Mouse (Mus musculus): ENCODE results near the gene Dpp9. TPM values are rescaled to one million over a fixed set of nuclear protein-coding genes. Genes with fewer than 3 reads are reported as not detected.

The Dpp9 gene
- polyA plus RNA-seq (2012; rRNA removed) (14.4 and 16.5 TPM in 2 replicates), polyA plus RNA-seq (2014; fragmentation: Nextera tagmentation; extraction: Ambion mirVana) (11.7 and 16.6 TPM in 2 replicates)

DNA sequence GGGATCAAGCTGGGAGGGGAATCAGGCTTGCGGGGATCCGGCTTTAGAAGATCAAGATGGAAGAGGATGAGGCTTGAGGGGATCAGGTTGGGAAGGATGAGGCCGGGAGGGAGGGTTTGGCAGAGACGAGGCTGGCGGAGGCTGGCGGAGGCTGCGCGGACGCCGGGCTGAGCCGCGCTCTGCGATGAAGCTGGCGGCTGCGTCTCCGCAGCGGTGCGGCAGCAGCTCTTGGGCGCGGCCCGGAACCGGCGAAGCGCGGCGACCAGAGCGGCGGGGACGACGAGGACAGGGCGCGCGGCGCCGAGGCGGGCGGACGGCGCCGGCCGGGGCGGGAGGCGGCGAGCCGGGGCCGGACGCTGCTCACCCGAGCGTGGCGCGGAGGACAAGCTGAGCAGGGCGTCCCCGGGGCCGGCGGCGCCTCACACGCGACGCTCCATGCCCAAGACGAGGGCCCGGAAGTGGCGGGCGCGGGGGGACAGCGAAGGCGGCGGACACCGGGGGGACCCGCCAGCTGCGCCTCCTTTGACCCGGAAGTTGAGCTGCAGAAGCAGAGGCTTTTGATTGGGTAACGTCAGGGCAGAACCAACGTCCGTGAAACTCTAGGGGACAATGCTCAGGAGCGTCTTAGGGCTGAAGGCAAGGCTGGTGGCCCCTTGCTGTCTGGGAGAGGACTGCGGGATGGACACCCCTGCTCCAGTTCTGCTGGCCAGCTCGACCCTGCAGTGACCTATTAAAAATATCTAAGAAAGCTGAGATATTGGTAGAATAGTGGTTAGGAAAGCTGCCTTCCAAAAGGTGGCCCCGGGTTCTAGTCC lies at the start of gene Dpp9:
TSS of gene Dpp9 (minus strand) at position 529 of the 815 bp plus-strand sequence.
- peaks cover 8 to 11% of the 10 kb centered on the region in 2 experiments for H3K4me1 ChIP-seq (replicated peaks; ENCODE audit: control insufficient read depth in 2 of 2, insufficient read depth in 2 of 2, low read length in 1 of 2)
- no peak for TF ChIP-seq EP300 (IDR thresholded peaks at IDR 0.05; ENCODE audit: low read depth)
- peak; percentile 46 for TF ChIP-seq CTCF (IDR thresholded peaks at IDR 0.05; ENCODE audit: low read depth)
- WGBS (ENCODE audit: insufficient replicate concordance): under 1% methylated on average over 72 of the region's 78 CpGs
- ATAC-seq (ENCODE audit: insufficient read depth) (peak; percentile 98), DNase-seq (ENCODE audit: low read depth in 3 of 3, low spot score in 3 of 3) (peak; percentile 86 to 91 (median 89))
- H3K4me2 ChIP-seq (ENCODE audit: low read depth): peak within 1 kb of the TSS; percentile 78
- no peaks in the 10 kb centered on the region for H3K36me3 ChIP-seq (replicated peaks; ENCODE audit: control insufficient read depth, insufficient read depth, low read depth)
- H3K27me3 ChIP-seq (ENCODE audit: control insufficient read depth, insufficient read depth, low read length): no peaks in the 10 kb centered on the region
- H3K9me3 ChIP-seq (ENCODE audit: control insufficient read depth, low read length): no peaks in the 10 kb centered on the region
- H3K4me3 ChIP-seq (ENCODE audit: insufficient read depth in 1 of 2, low read depth in 2 of 2, low read length in 2 of 2): peak within 1 kb of the TSS; percentile 82 to 91
- H3K27ac ChIP-seq: peak within 1 kb of the TSS; percentile 21
- H3K9ac ChIP-seq (replicated peaks): peak within 1 kb of the TSS; percentile 73

DNA sequence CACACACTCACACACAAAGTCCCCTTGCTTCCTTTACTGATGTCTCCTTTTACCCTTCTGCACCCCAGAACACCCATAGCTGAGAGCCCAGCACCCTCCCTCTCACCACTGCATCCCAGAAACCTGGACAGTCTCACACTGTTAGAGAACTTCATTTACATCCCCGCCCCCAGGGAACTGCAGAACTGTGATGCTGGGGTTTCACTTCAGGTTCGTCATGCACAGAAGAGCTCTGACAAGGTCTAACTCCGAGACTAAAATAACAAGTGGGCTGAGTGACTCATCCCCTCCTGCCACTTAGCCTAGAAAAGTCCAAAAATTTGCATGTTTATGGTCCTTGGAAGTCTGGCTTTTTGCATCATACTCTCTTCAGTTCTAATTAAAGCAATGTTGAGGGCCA lies 47.6 kb upstream of the Dpp9 start:
- no peak overlapping the region for H3K4me3 ChIP-seq (ENCODE audit: insufficient read depth in 1 of 2, low read depth in 2 of 2, low read length in 2 of 2)
- WGBS (ENCODE audit: insufficient replicate concordance): 59% methylated on average over 3 of the region's 3 CpGs
- no peak overlapping the region for H3K4me2 ChIP-seq (ENCODE audit: low read depth)
- ATAC-seq (ENCODE audit: insufficient read depth) (no peak), DNase-seq (ENCODE audit: low read depth in 3 of 3, low spot score in 3 of 3) (no peak)
- peaks cover 7% of the 10 kb centered on the region for H3K36me3 ChIP-seq (replicated peaks; ENCODE audit: control insufficient read depth, insufficient read depth, low read depth)
- peaks cover 3 to 12% of the 10 kb centered on the region in 2 experiments; a peak in 2 of 4 replicates for H3K4me1 ChIP-seq (replicated peaks; ENCODE audit: control insufficient read depth in 2 of 2, insufficient read depth in 2 of 2, low read length in 1 of 2)
- no peak overlapping the region for H3K27ac ChIP-seq
- H3K27me3 ChIP-seq (ENCODE audit: control insufficient read depth, insufficient read depth, low read length): no peaks in the 10 kb centered on the region
- no peak overlapping the region for H3K9ac ChIP-seq (replicated peaks)
- TF ChIP-seq EP300 (IDR thresholded peaks at IDR 0.05; ENCODE audit: low read depth) (no peak), CTCF (IDR thresholded peaks at IDR 0.05; ENCODE audit: low read depth) (no peak)
- no peaks in the 10 kb centered on the region for H3K9me3 ChIP-seq (ENCODE audit: control insufficient read depth, low read length)

DNA sequence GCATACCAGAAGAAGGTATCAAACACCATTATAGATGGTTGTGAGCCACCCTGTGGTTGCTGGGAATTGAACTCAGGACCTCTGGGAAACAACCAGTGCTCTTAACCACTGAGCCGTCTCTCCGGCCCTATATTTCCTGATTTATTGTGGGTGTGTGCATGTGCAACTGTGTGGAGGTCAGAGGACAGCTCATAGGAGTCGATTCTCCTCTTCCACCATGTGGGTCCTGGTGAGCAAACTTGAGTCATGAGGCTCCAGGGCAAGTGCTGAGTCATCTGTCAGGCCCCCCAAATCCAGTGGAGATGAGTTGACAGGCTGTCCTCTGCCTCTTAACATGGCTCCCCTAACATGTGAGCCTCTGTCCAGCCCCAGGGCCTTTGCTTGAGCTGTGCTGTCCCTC lies 47.2 kb upstream of the Dpp9 start:
- no peaks in the 10 kb centered on the region for H3K27me3 ChIP-seq (ENCODE audit: control insufficient read depth, insufficient read depth, low read length)
- 73% methylated on average over 3 of the region's 3 CpGs for WGBS (ENCODE audit: insufficient replicate concordance)
- H3K9me3 ChIP-seq (ENCODE audit: control insufficient read depth, low read length): no peaks in the 10 kb centered on the region
- DNase-seq (ENCODE audit: low read depth in 3 of 3, low spot score in 3 of 3) (no peak), ATAC-seq (ENCODE audit: insufficient read depth) (no peak)
- TF ChIP-seq CTCF (IDR thresholded peaks at IDR 0.05; ENCODE audit: low read depth): no peak
- TF ChIP-seq EP300 (IDR thresholded peaks at IDR 0.05; ENCODE audit: low read depth): no peak
- no peak overlapping the region for H3K4me2 ChIP-seq (ENCODE audit: low read depth)
- H3K27ac ChIP-seq: no peak overlapping the region
- H3K9ac ChIP-seq (replicated peaks): no peak overlapping the region
- no peak overlapping the region for H3K4me3 ChIP-seq (ENCODE audit: insufficient read depth in 1 of 2, low read depth in 2 of 2, low read length in 2 of 2)
- H3K4me1 ChIP-seq (replicated peaks; ENCODE audit: control insufficient read depth in 2 of 2, insufficient read depth in 2 of 2, low read length in 1 of 2): peaks cover 3 to 12% of the 10 kb centered on the region in 2 experiments; a peak in 2 of 4 replicates
- peaks cover 7% of the 10 kb centered on the region for H3K36me3 ChIP-seq (replicated peaks; ENCODE audit: control insufficient read depth, insufficient read depth, low read depth)

DNA sequence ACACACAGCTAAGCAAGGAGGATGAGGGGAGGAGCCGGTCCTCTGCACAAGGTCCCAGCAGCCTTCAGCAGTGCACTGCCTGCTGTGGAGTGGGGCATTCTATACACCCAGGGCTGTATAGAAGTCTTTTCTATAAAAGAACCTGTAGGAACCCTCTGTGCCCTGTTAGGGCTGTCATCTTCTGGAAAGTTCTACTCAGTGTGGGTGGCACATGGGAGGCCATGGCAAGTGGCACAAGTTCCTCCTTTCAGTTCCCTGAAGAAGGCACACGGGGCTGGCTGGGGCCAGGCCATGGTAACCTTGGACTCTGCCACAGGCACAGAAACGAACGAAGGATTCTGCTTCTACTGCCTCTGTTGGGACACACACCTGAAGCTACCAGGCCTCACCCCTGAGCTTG lies 46.3 kb upstream of the Dpp9 start:
- DNase-seq (ENCODE audit: low read depth in 3 of 3, low spot score in 3 of 3): no peak
- TF ChIP-seq EP300 (IDR thresholded peaks at IDR 0.05; ENCODE audit: low read depth): no peak
- TF ChIP-seq CTCF (IDR thresholded peaks at IDR 0.05; ENCODE audit: low read depth): no peak
- no peaks in the 10 kb centered on the region for H3K27me3 ChIP-seq (ENCODE audit: control insufficient read depth, insufficient read depth, low read length)
- no peak for ATAC-seq (ENCODE audit: insufficient read depth)
- peaks cover 11% of the 10 kb centered on the region for H3K36me3 ChIP-seq (replicated peaks; ENCODE audit: control insufficient read depth, insufficient read depth, low read depth)
- no peak overlapping the region for H3K27ac ChIP-seq
- H3K9me3 ChIP-seq (ENCODE audit: control insufficient read depth, low read length): no peaks in the 10 kb centered on the region
- H3K4me1 ChIP-seq (replicated peaks; ENCODE audit: control insufficient read depth in 2 of 2, insufficient read depth in 2 of 2, low read length in 1 of 2): peaks cover 3 to 12% of the 10 kb centered on the region in 2 experiments; a peak in 2 of 4 replicates
- no peak overlapping the region for H3K4me3 ChIP-seq (ENCODE audit: insufficient read depth in 1 of 2, low read depth in 2 of 2, low read length in 2 of 2)
- WGBS (ENCODE audit: insufficient replicate concordance): 70% methylated on average over 4 of the region's 4 CpGs
- H3K4me2 ChIP-seq (ENCODE audit: low read depth): no peak overlapping the region
- H3K9ac ChIP-seq (replicated peaks): no peak overlapping the region

DNA sequence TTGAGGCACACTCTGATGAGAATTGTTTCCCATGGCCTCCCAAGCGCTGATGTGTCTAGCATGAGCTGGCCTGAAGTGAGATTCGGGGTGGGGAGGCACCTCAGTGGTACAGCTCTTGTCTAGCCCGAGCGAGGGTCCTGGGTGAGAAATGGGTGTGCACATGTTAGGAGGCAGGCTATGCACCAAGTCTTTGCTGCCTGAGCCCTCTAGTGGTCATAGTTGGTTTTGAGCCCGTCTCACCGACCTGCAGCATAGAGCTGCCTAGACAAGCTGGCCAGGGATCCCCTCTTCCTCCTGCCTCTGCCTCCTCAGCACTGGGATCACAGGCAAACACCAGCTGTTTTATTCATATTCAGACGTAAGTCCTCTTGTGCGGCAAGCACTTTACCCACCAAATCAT lies 45.3 kb upstream of the Dpp9 start:
- H3K36me3 ChIP-seq (replicated peaks; ENCODE audit: control insufficient read depth, insufficient read depth, low read depth): peaks cover 20% of the 10 kb centered on the region
- 20% methylated on average over 8 of the region's 8 CpGs for WGBS (ENCODE audit: insufficient replicate concordance)
- H3K27me3 ChIP-seq (ENCODE audit: control insufficient read depth, insufficient read depth, low read length): no peaks in the 10 kb centered on the region
- H3K9ac ChIP-seq (replicated peaks): no peak overlapping the region
- no peak overlapping the region for H3K4me2 ChIP-seq (ENCODE audit: low read depth)
- H3K4me3 ChIP-seq (ENCODE audit: insufficient read depth in 1 of 2, low read depth in 2 of 2, low read length in 2 of 2): no peak overlapping the region
- ATAC-seq (ENCODE audit: insufficient read depth): peak; percentile 54
- DNase-seq (ENCODE audit: low read depth in 3 of 3, low spot score in 3 of 3): peak; percentile 54 to 60 (median 55)
- no peaks in the 10 kb centered on the region for H3K9me3 ChIP-seq (ENCODE audit: control insufficient read depth, low read length)
- H3K27ac ChIP-seq: no peak overlapping the region
- peak; percentile 95 for TF ChIP-seq CTCF (IDR thresholded peaks at IDR 0.05; ENCODE audit: low read depth)
- no peak for TF ChIP-seq EP300 (IDR thresholded peaks at IDR 0.05; ENCODE audit: low read depth)
- peaks cover 3 to 5% of the 10 kb centered on the region in 2 experiments; a peak in 2 of 4 replicates for H3K4me1 ChIP-seq (replicated peaks; ENCODE audit: control insufficient read depth in 2 of 2, insufficient read depth in 2 of 2, low read length in 1 of 2)
